Mouse (Mus musculus): Measurements from ENCODE around the gene Fars2.

GRCm38 (mm10) chr13:36506315-36506714 lies 389.1 kb downstream of the Fars2 start:
- TF ChIP-seq CTCF (IDR thresholded peaks at IDR 0.05; ENCODE audit: insufficient read depth, low read length) (no peak), POLR2A (IDR thresholded peaks at IDR 0.05; ENCODE audit: borderline replicate concordance, extremely low read depth, low read depth, low read length) (no peak)
